Mouse (Mus musculus) erythroblast, adult 5-6 weeks (primary cell): ENCODE results near the gene Tbx10. TPM values are rescaled to one million over a fixed set of nuclear protein-coding genes. Genes with fewer than 3 reads are reported as not detected.
"Not testable (repeated sequence)": the region's sequence is repeated elsewhere in the genome, so short reads cannot be mapped to it uniquely, and the experiment has no call there.

Experiments used
- ATAC-seq: replicated peaks from 2 replicates; pipeline ENCODE4 v1.8.0; 2016; ENCODE audit warnings: moderate number of reproducible peaks, mild to moderate bottlenecking, moderate TSS enrichment, inconsistent platforms; ENCODE audit not compliant: poor library complexity, low FRiP score, severe bottlenecking
- total RNA-seq, 2 experiments: library from RNA; stranded (forward) in 1 of 2; stranded (reverse) in 1 of 2; fragments of 150-400 nt in 1 of 2; fragments of 200-764, 138-1000 nt in 1 of 2; gene quantifications; 2 replicates each; pipeline versions ENCODE4 v1.2.3 to v1.2.4; 2015 to 2017; ENCODE audit warnings: low replicate concordance in 2 of 2

Gene Tbx10
- total RNA-seq, 2 experiments from 2014 or later = not detected

DNA sequence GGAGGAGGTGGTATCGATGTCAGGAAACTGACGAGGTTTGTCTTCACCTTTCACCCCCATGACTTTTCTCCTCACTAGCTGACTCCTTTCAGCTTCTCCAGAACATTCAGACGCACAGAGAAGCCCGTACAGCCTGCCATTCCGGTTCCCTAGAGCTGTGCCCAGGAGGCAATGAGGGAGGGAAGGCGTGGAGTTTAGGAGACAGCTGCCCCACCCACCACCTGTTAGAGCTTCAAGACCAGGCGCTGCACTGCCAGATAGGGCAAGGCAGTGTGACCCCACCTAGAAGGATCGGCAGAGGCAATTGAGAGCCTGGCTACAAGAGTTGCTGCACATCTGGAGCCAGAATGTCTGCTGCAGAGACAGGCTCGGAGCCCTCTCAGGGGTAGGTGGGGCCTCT, 20.3 kb upstream of the Tbx10 start, which contains the start of gene Aldh3b2:
Gene Aldh3b2, plus strand, starts transcription at position 100 of the 400 bp plus-strand sequence.
- ATAC-seq = peak; percentile 87

DNA sequence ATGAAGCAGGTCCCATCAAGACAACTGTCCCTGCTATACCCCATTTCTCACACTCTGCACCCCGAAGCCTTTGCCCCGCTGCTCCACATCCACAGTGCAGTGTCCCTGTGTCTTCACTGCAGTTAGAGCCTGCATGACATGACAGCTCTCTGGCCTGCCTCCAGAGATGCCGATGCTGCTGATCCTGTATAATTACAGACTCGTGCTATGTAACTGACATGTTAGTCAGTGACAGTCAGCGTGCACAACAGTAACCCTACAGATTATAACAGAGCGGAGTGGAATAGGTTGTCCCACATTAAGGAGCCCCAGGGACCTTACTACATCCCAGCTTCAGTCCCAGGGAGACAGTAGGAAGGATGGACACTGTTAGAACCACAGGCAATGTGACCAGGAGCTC, 17.9 kb upstream of the Tbx10 start:
- not testable (repeated sequence) for ATAC-seq

DNA sequence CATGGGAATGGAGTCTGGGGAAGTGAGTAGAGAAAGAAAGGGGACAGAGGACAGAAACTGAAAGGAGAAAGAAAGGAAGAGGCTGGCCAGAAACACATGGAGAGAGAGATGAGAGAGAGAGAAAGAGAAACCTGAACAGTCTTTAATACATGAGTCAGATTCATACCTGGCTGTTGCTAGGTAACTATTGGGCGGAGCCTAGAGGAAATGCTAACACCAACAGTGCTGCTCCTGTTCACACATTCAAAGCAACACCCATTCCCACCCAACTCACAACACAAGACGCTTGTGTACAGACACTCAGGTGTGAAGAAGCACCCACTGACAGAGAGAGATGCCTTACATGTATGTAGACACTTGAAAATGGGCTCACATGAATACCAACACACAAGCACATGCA, 16.7 kb upstream of the Tbx10 start:
- no peak for ATAC-seq

DNA sequence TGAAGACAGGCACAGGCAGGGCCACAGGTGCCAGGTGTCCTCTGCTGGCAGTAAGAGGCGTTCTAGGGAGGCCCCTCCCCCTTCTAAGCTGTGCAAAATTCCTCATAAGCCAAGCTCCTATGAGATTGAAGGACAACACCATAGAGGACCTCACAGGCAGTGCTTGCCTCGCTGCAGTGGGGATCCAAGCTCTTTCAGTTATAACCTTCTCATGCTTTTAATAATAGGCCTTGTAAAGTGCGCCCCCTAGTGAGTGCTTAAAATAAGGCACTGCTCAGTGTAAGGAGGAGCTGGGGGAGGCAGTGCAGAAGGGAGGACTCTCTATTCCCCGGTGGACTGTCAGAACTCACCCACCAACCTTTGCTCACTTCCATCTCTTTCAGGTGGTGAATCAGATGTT, 12.2 kb upstream of the Tbx10 start:
- ATAC-seq = peak; percentile 64

DNA sequence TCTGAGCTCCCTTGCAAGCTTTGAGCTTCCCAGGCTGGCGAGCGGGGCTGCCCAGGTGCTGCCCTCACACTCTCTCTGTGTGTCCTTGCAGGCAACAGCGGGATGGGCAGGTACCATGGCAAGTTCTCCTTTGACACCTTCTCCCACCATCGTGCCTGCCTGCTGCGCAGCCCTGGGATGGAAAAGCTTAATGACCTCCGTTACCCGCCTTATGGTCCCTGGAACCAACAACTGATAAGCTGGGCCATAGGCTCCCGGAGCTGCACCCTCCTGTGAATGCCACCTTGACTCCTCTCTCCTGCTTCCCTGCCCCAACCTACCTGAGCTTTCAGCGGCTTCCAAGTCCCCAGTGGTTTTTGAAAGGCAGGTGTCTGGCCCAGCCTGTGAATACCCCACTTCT, 11.6 kb upstream of the Tbx10 start:
- ATAC-seq = no peak

DNA sequence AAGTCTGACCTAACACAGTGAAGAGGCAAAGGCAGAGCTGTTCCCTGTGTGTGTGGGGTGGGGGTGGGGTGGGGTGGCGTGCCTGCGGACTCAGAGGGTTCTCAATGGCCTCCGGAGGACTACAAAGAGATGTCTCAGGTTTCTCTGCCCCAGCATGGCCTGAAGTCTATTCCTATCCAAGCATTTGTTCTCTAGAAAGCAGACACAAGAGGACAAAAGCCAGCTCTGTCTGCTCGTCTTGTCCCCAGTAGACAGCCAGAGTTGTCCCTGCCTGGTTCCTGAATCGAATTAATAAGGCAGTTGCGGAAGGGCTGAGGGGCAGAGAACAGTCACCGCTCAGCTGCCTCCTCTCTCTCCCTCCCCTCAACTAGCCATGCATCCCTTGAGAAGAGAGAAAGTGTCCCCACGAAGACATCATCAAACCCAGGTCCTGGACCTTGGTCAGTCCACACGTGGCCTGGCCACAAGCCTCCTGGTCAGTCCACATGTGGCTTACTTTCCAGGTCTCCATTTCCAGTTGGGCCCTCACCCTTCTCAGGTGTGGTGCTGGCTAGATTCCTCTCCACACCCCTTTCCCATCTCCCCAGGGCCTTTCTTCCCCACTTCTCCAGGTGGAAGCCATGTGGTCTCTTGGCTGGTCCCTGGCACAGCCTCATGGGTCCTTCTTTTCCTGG, 8.9 kb upstream of the Tbx10 start:
- ATAC-seq = no peak

DNA sequence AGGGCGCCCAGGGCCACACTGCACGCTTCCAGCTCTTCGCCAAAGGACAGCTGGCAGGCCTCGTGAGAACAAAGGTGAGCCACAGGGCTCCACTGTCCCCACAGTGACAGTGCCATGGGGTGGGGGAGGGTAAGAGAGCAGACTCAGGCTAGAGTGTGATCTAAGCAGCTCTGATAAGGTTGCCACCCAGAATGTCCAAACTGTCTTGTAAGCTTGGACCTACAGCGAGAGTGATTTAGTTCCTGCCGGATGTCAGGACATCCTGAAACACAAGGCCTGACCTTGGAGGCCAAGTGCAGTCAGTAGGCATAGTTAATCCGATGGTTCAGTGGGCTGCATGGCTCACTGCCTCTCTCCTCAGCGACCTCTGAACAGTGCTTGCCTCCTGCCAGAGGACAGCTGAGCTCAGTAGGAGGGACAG, 7.3 kb upstream of the Tbx10 start:
- ATAC-seq = no peak

DNA sequence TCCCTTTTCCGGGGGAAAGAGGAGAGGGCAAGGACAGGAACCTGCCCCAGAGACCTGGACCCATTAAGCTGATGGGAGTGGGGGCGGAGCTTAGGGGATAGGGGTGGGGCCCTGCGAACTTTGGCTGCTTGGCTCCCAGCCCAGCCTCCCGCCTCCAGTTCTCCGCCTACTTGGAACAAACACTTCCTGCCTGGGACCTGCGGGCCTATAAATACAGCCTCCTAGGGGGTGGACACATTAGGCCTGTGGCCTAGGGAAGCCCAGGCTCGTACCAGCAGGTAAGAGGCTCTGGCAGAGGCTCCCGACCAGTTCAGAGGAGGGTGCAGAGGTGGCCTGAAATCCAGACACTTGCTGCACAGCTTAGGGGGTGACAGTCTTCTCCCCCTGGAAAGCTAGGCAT, 6.2 kb upstream of the Tbx10 start, which contains the start of gene Acy3:
Gene Acy3, plus strand, starts transcription at position 237 of the 400 bp plus-strand sequence.
- ATAC-seq = no peak

DNA sequence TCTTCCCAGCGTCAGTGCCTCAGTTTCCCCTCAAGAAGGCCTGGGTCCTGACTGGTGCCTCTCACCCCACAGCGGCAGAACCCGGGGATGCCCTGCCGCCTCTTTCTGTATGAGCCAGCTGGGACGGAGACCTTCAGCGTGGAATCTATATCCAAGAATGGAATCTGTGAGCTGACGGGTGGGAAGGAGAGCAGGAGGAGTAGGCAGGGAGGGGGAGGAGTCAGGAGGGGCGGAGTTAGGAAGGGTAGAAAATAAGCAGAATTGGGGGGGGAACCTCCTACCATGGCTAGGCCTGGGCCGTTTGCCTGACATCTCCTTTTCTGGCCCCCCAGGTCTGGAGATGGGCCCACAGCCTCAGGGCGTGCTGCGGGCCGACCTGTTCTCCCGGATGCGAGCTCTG, 4.5 kb upstream of the Tbx10 start:
- ATAC-seq = no peak

DNA sequence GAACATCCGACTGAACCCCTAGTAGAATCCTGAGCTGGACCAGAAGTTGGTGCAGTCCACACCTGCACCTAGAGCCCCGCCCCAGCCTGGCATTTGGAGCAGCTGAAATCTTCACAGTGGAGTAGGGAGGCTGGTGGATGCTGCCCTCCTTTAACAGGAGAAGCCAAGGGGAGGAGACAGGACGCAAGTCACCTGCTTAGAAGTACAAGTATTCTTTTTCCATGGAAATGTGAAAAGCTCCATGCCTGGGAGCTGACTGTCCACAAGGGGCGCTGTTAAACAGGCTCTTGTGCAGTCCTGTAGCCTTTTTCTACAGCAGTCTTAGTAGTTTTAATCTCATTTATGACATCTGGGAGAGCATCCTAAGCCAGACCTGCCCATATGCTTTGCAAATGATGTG, 3.8 kb upstream of the Tbx10 start:
- ATAC-seq = 0 out of 2 replicates have a peak, but pooled peaks have one; percentile 42

DNA sequence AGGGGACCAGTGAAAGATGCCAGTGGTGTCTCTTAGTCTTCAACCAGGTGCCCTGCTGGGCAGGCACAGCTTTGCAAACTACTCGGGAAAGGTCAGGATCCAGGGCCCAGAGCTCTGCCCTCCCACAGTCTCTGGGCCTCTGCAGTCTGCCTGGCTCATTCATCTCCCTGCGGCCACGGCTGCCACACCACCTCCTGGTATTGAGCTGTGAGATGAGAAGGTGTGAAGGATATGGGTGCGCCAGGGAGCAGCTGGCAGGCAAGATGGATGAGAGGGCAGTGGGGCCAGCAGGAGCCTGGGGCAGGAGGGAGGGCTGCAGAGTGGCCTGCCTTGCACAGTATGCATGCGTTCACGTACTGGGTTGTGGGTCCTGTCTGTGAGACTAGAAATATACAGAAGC, 1.7 kb upstream of the Tbx10 start:
- no peak for ATAC-seq

DNA sequence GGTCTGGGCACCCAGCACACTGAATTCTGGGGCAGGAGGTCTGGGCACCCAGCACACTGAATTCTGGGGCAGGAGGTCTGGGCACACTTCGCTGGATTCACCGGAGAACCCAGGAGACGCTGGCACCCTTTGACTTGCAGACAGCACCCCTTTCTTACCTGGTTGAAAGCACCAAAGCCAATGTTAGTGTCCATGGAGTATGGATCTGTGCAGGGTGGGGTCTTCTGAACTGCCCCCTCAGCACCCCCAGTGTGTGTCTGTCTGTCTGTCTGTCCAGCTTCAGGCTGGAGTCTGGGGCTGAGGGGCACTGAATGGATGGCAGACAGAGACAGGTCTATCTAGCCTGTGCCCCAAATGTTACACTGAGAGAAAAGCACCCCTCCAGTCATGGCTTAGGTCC, 990 bp upstream of the Tbx10 start:
- ATAC-seq = no peak

DNA sequence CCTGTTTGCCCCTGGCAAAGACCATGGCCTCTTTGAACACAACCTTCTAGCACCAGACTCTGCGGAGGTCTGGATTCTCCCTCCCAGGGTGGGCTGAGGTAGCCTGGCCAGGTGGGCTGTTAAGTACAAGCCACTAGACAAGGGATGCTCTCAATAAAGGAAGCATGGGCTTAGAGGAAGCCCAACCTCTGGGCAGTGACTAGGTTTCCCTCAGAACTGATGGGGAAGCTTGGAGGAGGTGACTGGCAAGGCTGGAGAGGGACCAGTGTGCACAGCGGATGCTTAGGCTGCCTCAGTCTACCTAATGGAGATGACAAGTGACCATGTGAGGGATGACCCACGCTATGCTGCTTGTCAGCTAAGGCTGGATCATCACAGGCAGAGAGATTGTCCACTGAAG, 586 bp upstream of the Tbx10 start:
- no peak for ATAC-seq

DNA sequence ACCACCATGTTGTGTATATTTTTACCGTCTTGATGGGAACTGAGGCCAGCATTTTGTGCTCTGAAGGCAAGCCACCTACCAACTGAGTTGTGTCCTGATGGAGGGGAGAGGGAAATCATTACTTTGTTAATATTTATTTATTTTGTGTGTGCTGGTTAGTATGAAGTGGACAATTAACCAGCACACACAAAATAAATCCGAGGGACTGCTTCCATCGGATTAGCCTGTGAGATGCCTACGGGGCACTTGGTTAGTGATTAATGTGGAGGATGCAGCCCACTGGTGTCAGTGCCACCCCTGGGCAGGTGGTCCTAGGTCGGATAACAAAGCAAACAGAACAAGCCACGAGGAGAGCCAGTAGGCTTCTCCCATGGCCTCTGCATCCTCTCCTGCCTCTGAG, 2.4 kb downstream of the Tbx10 start:
- ATAC-seq = no peak

DNA sequence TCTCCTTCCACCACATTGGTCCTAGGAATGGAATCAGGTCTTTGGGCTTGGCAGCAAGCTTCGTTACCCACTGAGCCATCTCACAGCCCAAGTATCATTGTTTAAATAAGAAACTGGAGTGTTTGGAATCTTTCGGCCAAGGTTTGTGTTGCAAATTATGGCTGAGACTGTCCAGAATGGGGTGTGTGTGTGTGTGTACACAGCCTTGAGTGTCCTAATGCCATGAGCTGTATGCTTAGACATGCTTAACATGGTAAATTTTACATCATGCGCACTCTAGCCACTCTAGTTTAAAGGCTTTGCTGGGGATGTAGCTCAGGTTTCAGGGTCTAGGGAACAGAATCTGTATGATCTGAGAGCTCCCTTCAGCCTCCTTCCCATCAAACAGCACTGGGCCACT, 3.0 kb downstream of the Tbx10 start:
- no peak for ATAC-seq

DNA sequence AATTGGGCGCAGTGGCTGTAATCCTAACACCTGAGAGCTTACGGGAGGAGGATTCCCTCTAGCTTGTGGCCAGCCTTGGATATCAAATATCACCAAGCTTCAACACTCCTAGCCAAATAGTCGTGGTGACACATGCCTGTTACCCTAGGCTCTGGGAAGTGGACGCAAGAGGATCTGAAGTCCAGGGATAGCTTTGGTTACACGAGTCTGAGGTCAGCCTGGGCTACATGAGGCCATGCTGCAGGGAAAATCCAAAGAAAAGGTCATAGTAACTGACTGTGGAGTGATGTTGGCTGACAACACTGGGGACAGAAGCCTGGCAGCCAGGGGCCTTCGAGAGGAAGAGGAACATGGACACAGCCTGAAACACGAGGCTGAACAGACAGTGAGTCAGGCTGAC, 3.6 kb downstream of the Tbx10 start:
- no peak for ATAC-seq

DNA sequence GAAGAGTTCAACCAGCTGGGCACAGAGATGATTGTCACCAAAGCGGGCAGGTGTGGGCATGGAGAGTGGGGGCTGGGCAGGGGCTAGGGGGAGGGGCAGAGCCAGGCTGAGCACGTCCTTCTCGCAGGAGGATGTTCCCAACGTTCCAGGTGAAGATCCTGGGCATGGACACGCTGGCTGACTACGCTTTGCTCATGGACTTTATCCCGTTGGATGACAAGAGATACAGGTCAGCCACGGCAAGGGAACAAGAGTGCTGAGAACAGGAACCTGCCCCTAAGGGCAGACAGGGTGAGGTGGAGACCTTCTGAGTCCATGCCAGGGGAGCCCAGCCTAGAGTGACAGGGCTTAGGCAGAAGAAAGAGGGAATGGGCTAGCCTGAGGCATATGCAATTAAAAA, 4.2 kb downstream of the Tbx10 start:
- no peak for ATAC-seq

DNA sequence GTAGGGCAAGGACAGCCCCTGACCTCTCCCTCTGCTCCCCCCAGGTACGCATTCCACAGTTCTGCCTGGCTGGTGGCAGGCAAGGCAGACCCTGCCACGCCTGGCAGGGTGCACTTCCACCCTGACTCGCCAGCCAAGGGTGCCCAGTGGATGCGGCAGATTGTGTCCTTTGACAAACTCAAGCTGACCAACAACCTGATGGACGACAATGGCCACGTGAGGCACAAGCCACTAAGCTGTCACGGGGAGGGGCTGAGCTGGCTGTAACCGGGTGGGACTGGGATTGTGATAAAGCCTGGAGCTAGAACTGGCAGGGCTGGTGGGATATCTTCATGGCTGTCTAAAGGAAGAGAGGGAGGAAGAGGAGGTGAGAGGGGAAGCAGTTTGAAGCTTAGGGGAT, 4.7 kb downstream of the Tbx10 start:
- ATAC-seq = no peak

DNA sequence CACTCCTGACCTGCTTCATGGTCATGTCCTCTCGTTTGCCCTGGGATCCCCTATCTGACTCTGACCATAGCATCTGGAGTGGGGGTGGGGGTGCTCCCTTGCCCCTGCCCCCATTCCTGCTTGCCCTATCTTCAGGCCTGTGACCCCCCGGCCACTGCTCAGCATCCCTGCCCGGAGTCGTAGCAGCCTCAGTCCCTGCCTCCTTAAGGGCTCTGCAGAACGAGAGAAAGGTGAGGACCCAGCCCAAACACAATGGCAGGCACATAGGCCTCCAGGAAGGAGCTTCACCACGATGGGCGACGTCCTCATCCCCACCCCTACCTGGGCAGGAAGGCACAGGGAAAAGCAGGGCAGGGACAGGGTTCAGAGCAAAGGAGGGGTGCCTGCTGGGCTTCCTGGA, 5.8 kb downstream of the Tbx10 start:
- ATAC-seq = no peak

DNA sequence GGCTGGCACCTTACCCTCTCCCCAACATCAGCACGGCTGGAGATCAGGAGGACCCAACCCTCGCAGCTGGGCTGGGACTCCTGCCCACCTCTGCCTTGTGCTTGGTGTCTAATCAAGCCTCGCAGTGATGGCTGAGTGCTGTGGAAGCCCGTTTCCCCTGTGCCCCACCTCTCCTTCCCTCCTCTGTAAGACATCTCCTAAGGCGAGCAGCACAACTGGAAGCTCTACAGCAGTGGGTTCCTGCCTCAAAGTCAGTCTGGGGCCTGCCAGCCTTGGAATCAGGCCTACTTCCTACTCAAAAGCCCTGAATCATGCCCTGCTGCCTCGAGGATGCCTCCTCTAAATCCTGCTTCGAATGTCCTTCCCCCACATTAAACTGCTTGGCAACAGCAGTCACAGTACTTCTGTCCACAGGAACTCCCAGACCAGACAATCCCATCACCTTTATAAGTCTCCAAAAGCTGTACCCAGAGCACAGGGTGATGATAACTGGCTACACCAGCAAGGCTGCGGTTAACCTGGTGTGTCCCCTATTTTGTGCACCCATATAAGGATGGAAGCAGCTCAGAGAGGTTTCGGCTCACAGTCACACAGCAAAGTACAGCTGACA, 6.7 kb downstream of the Tbx10 start:
- no peak for ATAC-seq

DNA sequence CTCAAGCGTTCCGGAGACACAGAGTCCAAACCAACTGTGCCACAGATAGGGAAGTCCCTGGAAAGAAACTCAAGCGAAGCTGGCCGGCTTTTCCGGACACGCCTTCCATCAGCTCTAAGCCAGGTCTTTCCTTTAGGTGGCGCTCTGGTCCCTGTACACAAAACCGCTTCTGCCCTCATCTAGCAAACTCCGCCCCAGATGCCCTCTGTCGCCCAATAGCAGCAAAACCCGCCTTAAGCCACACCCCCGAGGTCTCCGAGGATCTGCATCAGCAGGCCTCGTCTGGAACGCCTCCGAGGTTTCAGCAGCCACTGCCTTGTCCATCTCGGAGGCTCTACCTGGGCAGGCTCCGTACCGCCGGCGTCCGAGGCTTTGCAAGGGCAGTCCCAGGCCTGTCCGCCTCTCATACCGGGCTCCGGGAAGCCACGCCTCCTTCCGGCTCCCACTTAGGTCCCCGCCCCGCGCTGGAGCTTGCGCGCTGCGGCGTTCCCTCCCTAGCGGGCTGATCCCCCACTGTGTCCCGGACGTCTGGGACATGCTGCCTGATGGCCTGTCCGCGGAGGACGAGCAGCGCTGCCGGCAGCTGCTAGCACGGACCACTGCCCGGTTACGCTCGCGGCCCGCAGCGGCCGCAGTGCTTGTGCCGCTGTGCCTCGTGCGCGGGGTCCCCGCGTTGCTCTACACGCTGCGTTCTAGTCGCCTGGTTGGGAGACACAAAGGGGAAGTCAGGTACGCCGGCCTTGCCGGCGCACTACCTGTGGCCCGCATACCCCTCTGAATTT, 7.8 kb downstream of the Tbx10 start, which contains the start of the genes Nudt8 and Gm49405:
Gene Nudt8, plus strand, starts transcription at position 462 of the 782 bp plus-strand sequence.
Gene Gm49405, plus strand, starts transcription at position 508 of the 782 bp plus-strand sequence.
- ATAC-seq = peak; percentile 88
